Mouse (Mus musculus) heart, postnatal 36 days (tissue): ENCODE measurements around the gene Lsm8. TPM values are rescaled to one million over a fixed set of nuclear protein-coding genes. Genes with fewer than 3 reads are reported as not detected.
"Not testable (repeated sequence)": the region's sequence is repeated elsewhere in the genome, so short reads cannot be mapped to it uniquely, and the experiment has no call there.

Experiments used
- DNase-seq, 2 experiments: peaks; one replicate each; pipeline ENCODE4 v3.0.0; 2021 to 2022
- intact Hi-C: fragments of 180-260 bp; cut with DNase I; formaldehyde crosslinking; loops from one replicate; pipeline ENCODE4 v1.15.1; 2025
- total RNA-seq, 2 experiments: library from RNA; stranded (reverse); gene quantifications; 2 replicates each; pipeline ENCODE4 v1.2.3; 2021

Lsm8 gene
- total RNA-seq = 10 to 100 TPM; 19.9 to 23.4 TPM

GRCm38 (mm10) chr6:18848051-18848701 lies at the start of gene Lsm8:
Gene Lsm8 (plus strand): TSS chr6:18848579.
- intact Hi-C loops = no loop called here
- peak; percentile 95 to 97 for DNase-seq

DNA sequence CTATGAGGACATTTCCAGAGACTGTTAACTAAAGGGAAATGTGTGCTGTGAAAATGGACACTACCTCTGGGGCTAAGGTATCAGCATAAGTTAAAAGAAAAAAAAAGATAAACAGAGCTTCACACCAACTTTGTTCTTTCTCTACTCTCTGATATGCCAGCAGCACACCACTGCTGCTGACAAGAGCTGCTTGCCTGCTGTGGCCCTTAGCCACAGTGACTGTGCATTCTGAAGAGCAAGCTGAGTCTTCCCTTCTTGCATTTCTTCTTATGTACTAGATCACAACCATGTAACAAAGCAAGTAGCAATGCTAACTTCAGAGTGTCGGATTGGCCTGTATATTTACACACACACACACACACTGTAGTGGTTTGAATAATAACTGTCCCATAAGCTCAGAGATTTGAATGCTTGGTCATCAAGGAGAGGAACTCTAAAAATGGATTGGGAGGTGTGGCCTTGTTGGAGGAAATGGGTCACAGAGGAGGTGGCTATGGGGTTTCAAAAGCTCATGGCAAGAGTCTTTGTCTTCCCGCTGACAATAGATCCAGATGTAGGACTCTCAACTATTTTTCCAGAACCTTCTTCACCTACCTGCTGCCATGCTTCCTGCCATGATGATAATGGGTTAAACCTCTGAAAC lies 47.4 kb upstream of the Lsm8 start:
- intact Hi-C loops = no loop called here
- no peak for DNase-seq

DNA sequence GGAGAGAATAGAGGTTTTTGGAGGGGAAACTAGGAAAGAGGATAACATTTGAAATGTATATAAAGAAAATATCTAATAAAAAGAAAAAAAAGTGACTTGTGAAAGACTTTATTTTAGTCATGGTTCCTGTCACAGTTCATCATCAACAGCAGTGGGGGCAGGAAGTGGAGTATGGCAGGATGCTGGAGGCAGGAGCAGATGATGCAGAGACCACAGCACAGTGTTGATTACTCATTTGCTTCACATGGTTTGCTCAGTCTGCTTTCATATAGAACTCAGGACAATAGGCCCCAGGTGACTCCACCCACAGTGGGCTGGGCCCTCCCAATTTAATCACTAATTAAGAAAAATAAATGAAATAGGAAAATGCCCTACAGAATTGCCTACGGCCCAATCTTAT lies 35.8 kb upstream of the Lsm8 start:
- no peak for DNase-seq
- intact Hi-C loops = no loop called here

DNA sequence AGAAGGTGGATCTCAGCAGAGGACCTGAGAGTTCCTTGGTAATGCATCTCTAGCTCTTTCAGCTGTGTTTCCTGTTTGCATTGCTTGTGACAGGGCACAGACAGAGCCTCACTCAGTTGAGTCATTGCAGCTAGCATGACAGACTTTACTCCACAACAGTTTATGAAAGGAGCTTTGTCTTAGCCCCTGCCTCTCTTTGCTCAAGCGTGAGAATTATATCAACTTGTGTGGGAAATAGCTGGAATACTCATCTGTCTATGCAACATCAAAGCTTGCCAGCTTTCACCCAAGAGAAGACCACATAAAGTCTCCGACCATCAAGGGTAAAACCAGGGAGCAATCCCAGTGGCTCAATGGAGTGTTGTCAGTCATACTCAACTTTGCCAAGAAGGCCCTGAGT lies 32.8 kb upstream of the Lsm8 start:
- intact Hi-C loops = loop anchor here (5.0 kb wide), 1 partner anchor 728 kb away; no protein-coding TSS in a partner anchor

GRCm38 (mm10) chr6:18819343-18819742 lies 29.0 kb upstream of the Lsm8 start:
- DNase-seq = peak; percentile 2 to 51
- intact Hi-C loops = loop anchor here (1.0 to 5.0 kb wide), 2 partner anchors 418 to 732 kb away; no protein-coding TSS in a partner anchor

More for the DNA sequence above, 32.8 kb upstream of the Lsm8 start:
- DNase-seq = no peak

DNA sequence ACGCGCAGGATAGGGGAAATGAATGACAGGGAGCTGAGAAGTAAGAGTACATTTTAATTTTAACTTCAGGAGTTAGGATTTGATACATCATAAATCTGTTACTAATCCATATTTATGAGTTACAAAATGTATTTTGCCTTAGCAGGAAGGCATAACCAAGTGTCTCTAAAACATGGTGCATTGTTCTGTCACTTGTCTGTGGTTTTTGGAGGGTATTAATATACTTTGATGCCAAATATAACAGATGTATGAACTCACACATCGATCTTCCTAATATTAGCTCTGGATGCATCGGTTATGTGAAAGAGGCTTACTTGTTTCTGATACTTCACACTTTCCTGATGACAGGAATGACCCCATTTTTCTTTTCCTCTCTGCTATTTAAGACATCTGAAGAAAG lies 28.1 kb upstream of the Lsm8 start:
- intact Hi-C loops = no loop called here
- DNase-seq = no peak

- intact Hi-C loops = no loop called here
- DNase-seq = no peak
Measured at GRCm38 (mm10) chr6:18822812-18823211, 25.6 kb upstream of the Lsm8 start.

DNA sequence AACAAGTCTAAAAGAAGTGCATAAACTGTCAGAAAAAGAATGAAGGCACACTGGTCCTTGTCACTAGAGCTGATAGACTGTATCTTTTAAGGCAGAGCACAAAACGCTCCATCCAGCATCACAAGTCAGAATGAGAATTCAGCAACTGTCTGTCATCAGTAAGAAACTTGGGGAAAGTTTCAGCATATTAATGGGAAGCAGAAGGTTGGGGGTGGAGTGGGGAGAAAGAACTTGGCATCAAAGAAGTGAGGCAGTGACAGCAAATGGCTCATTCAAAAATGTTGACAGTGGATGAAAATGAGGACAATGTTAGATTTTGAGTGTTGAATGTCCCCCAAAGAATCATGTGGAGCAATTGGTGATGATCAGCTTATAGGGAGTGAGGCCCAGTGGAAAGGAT lies 15.4 kb upstream of the Lsm8 start:
- DNase-seq = no peak
- intact Hi-C loops = no loop called here

DNA sequence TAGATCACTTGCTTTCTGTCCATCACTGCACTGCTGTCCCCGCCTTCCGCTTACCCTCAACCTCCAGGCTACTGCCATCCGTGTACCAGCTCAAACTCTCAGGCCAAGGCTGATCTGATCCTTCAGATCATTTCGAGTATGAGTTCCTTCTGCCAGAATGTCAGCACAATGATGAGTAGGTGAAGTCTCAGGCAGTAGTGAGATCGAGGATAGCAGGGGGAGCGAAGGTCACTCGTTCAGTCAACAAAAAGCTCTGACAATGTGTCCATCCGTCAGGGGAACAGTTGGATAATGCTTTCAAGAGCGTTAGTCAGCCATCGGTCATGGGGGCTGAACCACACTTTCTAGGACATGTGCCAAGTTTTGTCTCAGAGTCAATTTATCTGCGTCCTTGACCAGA lies 3.9 kb upstream of the Lsm8 start:
- intact Hi-C loops, DNase-seq: not testable (repeated sequence)

DNA sequence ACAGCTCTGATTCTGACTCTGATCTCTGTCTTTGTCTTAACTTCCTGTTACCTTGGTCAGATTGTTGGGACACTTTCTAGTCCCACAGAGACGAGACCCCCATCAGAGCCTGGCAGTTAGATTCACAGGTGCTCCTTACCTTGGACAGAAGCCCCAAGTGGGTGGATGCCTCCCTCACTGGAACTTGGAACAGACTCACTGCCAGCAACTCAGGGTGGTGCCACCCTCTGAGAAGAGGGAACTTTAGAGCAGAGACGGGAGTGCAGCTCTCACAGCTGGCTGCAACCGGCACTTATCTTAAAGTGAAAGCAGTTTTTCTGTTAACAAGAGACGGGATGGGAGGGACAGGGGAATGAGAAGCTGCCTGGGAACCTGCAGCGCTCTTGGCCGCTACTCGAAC lies 2.8 kb upstream of the Lsm8 start:
- peak in 1 of 2 experiments; percentile 7 for DNase-seq
- intact Hi-C loops = not testable (repeated sequence)

DNA sequence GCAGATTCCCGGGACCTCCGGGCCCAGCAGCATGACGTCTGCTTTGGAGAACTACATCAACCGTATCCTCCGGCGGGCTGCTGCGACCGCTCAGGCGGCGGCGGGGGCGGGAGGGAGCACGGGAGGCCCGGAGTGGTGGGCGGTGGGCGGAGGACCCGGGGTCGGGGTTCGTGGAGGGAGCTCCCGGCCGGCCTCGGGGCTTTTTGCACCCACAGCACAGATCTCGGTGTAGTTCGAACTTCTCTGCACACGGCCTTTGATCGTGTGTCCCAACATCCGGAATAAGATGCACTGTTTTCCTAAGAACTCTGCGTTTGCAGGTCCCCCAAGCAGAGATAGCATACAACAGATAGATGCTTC lies 303 bp downstream of the Lsm8 start:
- DNase-seq = no peak
- intact Hi-C loops = no loop called here

DNA sequence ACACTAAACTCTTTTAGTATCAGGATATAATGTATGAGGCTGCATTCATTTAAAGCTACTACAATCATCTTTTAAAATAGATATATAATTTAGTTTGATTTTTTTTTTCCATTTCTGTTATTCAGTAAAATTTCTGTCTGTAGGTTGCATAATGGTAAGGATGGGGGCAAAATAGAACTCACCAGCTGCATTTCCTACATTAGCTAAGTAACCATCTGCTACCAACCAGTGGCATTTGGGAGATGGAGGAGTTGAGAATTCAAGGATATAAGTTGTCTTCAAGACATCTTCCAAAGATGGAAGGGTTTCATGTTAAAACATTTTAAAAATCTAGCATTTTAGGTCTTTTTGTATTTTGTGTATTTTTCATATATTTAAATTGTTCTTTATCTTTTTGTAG lies 6.9 kb downstream of the Lsm8 start:
- no peak for DNase-seq
- intact Hi-C loops = no loop called here

- no peak for DNase-seq
- intact Hi-C loops = no loop called here
Measured at GRCm38 (mm10) chr6:18856487-18857078, 8.2 kb downstream of the Lsm8 start.

- no peak for DNase-seq
- intact Hi-C loops = no loop called here
Measured at GRCm38 (mm10) chr6:18866018-18866417, 17.6 kb downstream of the Lsm8 start, which contains the start of gene Ankrd7. Gene Ankrd7 (plus strand): TSS chr6:18866318.

DNA sequence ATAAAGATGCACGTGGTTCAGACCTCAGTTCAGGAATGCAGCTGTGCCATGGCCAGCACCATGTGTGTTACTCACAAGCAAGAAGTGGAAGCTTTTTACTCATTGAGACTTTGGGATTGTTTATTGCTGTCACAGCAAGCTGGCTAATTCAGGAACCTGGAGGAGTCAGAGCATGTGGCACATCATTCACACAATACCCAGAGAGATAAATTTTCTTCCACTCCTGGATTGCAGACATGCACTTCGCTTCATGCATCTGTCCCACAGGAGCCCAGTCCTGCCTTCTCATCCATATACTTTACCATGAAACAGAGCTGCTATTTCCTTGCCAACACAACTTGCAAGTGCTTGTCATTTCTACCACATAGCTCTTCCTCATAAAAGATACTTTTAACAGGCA lies 40.7 kb downstream of the Lsm8 start:
- DNase-seq = no peak
- intact Hi-C loops = no loop called here

- no peak for DNase-seq
- intact Hi-C loops = no loop called here
Measured at GRCm38 (mm10) chr6:18894142-18894541, 45.8 kb downstream of the Lsm8 start.

Other genes starting within 250 kb of the Lsm8 start
- gene Ankrd7, start 17.7 kb downstream of the Lsm8 start, total RNA-seq = not detected